Mouse (Mus musculus): ENCODE results near the gene Oas2.

Gene Oas2

DNA sequence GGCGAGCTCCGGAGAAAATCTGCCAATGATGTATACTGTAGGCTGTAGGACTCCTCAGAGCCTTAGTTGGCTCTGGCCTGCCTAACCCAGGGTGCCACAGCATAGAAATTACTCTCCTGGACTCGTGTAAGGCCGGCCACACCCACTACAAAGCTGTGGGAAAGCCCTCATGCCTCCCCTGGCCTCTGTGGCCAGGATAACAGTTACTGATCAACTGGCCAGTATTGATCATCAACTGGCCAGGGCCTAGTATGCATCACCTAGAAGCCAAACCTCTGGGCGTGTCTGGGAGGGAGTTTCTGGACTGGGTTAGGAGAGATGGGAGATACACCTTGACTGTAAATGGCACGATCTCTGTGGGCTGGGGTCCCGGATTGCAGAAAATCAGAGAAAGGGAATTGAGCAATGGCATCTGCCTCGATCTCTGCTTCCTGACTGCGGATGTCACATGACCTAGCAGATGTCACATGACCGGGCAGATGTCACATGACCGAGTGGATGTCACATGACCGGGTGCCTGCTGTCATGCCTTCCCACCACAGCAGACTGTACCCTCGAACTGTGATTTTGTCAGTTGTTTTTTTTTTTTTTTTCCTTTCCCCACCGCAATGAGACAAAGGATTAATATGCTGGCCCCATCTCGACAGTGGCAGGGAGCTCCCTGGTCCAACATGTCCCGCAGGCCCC is 53.5 kb downstream of the Oas2 start:
- DNase-seq (ENCODE audit: low spot score) = no peak

DNA sequence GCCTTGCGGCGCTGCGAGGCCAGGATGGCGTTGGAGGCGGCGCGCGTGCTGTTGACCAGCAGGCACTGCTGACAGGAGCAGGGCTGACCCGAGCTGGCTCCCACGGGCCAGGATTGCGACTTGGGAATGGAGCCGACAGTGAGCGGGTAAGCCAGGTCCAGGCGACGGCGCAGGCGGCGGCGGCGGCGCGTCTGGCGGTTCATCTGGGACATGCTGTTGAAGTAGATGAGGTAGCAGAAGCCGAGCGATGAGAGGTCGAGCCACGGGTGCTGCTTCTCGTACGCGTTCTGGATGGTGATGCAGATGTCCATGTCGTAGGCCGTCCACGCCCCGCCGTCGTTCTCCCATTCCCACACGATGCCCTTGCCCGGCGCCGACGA is 55.0 kb downstream of the Oas2 start:
- DNase-seq (ENCODE audit: low spot score) = no peak

DNA sequence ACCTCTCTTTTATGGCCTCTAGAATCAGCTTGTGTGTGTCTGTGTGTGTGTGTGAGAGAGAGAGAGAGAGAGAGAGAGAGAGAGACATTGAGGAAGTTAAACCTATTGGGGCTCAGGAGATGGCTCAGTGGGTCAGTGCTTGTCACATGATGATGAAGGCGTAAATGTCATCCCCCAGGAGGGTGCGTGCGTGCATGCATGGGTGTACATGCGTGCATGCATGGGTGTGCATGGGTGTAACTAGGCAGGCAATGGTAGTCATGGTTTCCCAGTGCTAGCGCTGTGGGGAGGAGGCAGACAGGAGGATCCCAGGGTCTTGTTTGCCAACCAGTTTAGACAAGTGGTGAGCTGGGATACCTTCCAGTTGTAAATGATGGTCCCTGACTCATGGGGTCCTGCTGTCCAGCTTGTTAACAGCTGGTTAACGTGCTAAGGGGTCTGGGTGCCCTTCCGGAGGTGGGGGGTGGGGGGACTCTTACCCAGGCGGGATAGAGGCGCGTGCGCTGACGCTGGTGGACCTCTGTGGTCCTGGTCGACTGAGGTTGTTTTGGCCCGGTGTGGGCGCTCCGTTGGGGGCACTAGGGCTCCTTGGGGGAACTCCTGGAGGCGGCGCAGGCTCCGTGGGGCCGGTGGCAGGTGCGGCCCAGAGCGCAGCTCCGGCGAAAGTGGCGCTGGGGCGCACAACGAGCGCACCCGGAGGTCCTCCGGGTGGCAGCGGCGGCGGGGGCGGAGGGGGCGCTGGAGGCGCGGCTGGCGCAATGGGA is 55.5 kb downstream of the Oas2 start:
- no peak for DNase-seq (ENCODE audit: low spot score)

DNA sequence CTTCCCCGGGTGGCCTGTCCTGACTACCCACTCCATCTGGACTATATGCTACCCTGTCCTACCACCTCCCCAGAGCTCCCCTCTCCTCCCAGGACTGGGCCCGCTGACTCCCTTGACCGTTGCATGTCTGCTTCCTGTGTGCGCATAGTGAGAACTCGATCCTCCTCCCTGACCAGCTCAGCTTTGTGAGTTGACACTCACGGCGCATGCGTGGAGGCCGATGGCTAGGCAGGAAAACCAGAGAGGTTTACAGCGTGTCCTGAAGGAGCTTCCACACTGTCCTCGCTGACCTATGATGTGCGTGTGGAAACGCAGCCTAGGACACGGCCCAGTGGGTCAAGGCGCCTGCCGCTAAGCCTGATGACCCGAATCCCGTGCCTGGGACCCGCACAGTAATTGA is 57.6 kb downstream of the Oas2 start:
- DNase-seq (ENCODE audit: low spot score) = no peak

DNA sequence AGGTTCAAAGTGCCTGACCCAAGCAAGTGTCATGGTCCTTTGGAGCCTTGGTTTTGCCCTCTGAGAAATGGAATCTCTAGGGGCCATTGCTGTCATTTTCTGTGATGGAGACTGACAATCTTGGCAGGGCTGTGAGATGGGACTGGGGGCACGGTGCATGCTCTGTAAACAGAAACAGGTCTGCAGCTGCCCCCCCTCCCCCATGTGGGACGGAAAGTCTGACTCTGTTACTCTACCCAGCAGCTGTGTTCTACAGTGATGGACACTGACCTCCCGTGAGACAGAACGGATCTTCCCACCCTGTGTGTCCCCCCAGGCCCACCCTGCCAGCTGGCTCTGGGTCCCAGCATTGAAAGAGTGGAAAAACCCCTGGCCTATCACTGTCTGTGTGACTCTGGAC is 59.2 kb downstream of the Oas2 start:
- no peak for DNase-seq (ENCODE audit: low spot score)

GRCm38 (mm10) chr5:120688434-120688833 is 61.2 kb downstream of the Oas2 start:
- DNase-seq (ENCODE audit: low spot score) = no peak

DNA sequence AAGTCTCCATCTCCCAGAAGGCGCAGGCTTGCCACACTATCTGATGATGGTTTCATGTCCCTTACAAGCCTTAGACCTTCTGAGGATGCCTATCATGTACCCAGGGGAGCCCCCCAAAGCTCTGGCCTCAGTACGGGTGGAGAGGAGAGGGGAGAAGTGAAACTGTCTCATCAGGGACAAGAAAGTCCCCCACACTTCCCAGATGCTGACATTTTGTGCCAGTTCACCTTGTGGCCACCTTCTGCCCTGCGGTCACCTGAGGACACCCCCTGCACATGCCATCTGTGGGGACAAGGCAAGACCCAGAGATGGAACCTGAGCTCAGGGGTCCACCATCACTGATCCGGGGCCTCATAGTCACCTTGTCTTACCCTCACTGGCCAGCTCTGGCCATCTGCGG is 61.8 kb downstream of the Oas2 start:
- DNase-seq (ENCODE audit: low spot score) = no peak

GRCm38 (mm10) chr5:120687484-120687851 is 62.2 kb downstream of the Oas2 start:
- no peak for DNase-seq (ENCODE audit: low spot score)

- no peak for DNase-seq (ENCODE audit: low spot score)
Observed at GRCm38 (mm10) chr5:120686749-120687483, 62.7 kb downstream of the Oas2 start.

GRCm38 (mm10) chr5:120685678-120686077 is 64.0 kb downstream of the Oas2 start:
- DNase-seq (ENCODE audit: low spot score) = no peak

DNA sequence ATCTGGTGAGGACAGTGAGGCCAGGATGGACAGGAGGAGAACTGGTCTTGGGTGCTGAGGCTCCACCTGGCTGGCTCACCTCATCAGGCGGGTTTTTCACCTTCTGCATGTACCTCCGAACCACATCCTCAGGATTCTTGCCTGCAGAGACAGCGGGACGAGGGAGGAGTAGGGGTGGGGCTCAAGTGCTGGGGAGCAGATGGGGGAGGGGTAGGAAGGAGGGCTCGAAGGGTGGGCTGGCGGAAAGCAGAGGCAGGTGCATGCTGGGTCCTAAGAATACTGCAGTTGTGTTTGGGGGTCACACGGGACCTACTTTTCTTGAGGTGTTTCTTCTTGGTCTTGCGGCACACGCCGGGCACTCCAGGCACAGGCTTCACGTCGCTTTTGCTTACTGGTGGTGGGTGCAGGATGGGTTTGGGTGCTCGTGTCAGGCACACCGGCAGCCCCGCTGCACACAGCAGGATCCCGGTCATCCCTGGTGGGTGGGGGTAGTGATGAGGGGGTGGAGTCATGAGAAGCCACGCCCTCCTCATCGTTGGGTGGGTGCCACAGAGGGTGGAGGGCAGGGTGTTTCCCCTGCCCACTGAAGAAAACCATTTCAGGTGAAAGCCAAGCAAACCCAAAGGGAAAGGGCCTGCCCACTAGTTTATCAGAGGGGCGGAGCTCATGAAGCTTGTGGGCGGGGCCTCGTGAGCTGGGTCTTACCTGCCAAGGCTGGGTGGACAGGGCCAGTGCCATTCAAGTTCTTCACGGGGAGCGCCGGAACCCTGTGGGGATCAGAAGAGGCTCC is 66.5 kb downstream of the Oas2 start:
- no peak for DNase-seq (ENCODE audit: low spot score)

- no peak for DNase-seq (ENCODE audit: low spot score)
Observed at GRCm38 (mm10) chr5:120680918-120681317, 68.7 kb downstream of the Oas2 start.

Data from ovary, postnatal 36 days (tissue).